ENCODE assay signal across 9 mouse cellular contexts in the genomic region with DNA sequence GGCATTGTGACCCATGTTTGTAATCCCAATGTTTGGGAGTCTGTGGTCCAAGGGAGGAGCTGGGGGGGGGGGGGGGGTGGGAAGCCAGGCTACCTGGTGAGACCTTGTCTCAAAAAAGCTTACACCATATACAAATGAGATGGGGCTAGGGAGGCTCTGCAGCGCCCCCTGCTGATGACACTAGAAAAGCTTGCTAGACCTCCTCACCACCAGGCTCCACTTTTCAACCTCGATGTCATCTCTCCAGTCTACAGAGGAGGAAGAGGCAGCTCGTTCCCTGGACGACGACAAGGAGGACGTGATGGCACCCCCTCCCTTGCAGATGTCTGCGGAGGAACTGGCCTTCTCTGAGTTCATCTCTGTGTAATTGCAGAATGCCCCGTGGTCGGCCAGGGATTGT. TPM values are rescaled to one million over a fixed set of nuclear protein-coding genes. Genes with fewer than 3 reads are reported as not detected.
DNase-seq lines count a peak whose midpoint lies in the region; ATAC-seq and TF ChIP-seq lines count a peak whose summit lies in the region.
"Had no signal": no experiment of that assay in that cellular context is flagged by ENCODE, and none has a peak within 500 bp of the region (broad histone marks: within the 10 kb centered on the region; RNA-seq: fewer than 3 reads in every experiment).

No protein-coding gene starts in this region.

- H3K36me3 ChIP-seq in midbrain, embryonic 10.5 days = peaks cover 4% of the 10 kb centered on the region; the same call in 1 of the 2 replicates
- peaks cover 5% of the 10 kb centered on the region; the same call in 1 of the 2 replicates for H3K36me3 ChIP-seq in midbrain, embryonic 15.5 days (replicated peaks)
- 0 out of 2 replicates have a peak, but pooled peaks cover 13% of the 10 kb centered on the region for H3K36me3 ChIP-seq in embryonic facial prominence, embryonic 14.5 days (ENCODE audit: control insufficient read depth, insufficient read depth, low read length)

- H3K27ac ChIP-seq in midbrain, embryonic 10.5 days (replicated peaks) = no peak overlapping the region
- H3K27ac ChIP-seq in midbrain, embryonic 15.5 days = no peak overlapping the region
- no peak overlapping the region for H3K27ac ChIP-seq in embryonic facial prominence, embryonic 14.5 days (replicated peaks; ENCODE audit: low read depth, low read length)
- H3K27ac ChIP-seq: neural tube, embryonic 12.5 days had no signal

- H3K4me1 ChIP-seq in midbrain, embryonic 10.5 days = peaks cover 11% of the 10 kb centered on the region
- H3K4me1 ChIP-seq in midbrain, embryonic 15.5 days = no peaks in the 10 kb centered on the region
- H3K4me1 ChIP-seq in embryonic facial prominence, embryonic 14.5 days (ENCODE audit: control insufficient read depth, insufficient read depth, low read length) = no peaks in the 10 kb centered on the region
- H3K4me1 ChIP-seq: neural tube, embryonic 12.5 days had no signal

- H3K4me3 ChIP-seq in midbrain, embryonic 10.5 days = no peak overlapping the region
- H3K4me3 ChIP-seq in midbrain, embryonic 15.5 days = no peak overlapping the region
- no peak overlapping the region for H3K4me3 ChIP-seq in embryonic facial prominence, embryonic 14.5 days (ENCODE audit: low read depth, low read length)
- H3K4me3 ChIP-seq: neural tube, embryonic 12.5 days had no signal

- TF ChIP-seq POLR2A in brain, embryonic 14.5 days (IDR thresholded peaks at IDR 0.05; ENCODE audit: borderline replicate concordance, extremely low read depth, insufficient read depth, insufficient read length, poor library complexity, severe bottlenecking) = no peak

- H3K27me3 ChIP-seq in midbrain, embryonic 10.5 days (ENCODE audit: low read depth, poor library complexity, severe bottlenecking) = peaks cover 10% of the 10 kb centered on the region; the same call in 1 of the 2 replicates
- no peaks in the 10 kb centered on the region for H3K27me3 ChIP-seq in midbrain, embryonic 15.5 days (replicated peaks)
- H3K27me3 ChIP-seq in embryonic facial prominence, embryonic 14.5 days (replicated peaks; ENCODE audit: control insufficient read depth, insufficient read depth, low read length) = no peaks in the 10 kb centered on the region
- H3K27me3 ChIP-seq: neural tube, embryonic 12.5 days had no signal

- 31% methylated on average over 9 of the region's 9 CpGs for WGBS in midbrain, embryonic 10.5 days
- WGBS in midbrain, embryonic 15.5 days = 25% methylated on average over 9 of the region's 9 CpGs
- WGBS in embryonic facial prominence, embryonic 14.5 days = 29% methylated on average over 9 of the region's 9 CpGs

- intact Hi-C loops in left cerebral cortex, postnatal 25 days (cut with DNase I) = no loop called here

- no peak for ATAC-seq in midbrain, embryonic 15.5 days (replicated peaks)
- no peak for ATAC-seq in embryonic facial prominence, embryonic 14.5 days (ENCODE audit: low read depth)

- no peaks in the 10 kb centered on the region for H3K9me3 ChIP-seq in midbrain, embryonic 10.5 days (replicated peaks)
- H3K9me3 ChIP-seq in midbrain, embryonic 15.5 days = no peaks in the 10 kb centered on the region
- no peaks in the 10 kb centered on the region for H3K9me3 ChIP-seq in embryonic facial prominence, embryonic 14.5 days (ENCODE audit: control insufficient read depth, low read length)
- H3K9me3 ChIP-seq: neural tube, embryonic 12.5 days had no signal

- TF ChIP-seq CTCF in brain, embryonic 14.5 days (IDR thresholded peaks at IDR 0.05; ENCODE audit: borderline replicate concordance, extremely low read depth, insufficient read depth, insufficient read length) = peak; percentile 71

- no peak overlapping the region for H3K9ac ChIP-seq in midbrain, embryonic 15.5 days
- H3K9ac ChIP-seq in embryonic facial prominence, embryonic 14.5 days (ENCODE audit: low read depth, low read length) = no peak overlapping the region
- H3K9ac ChIP-seq: neural tube, embryonic 12.5 days had no signal

- peak; percentile 62 to 75 for DNase-seq in adrenal gland, adult (ENCODE audit: inconsistent age in 2 of 2, low spot score in 1 of 2)
- no peak for DNase-seq in adrenal gland, adult 8-10 months
- DNase-seq in midbrain, embryonic 10.5 days (ENCODE audit: low spot score) = peak; percentile 59
- DNase-seq in brain, embryonic 14.5 days (ENCODE audit: low read depth) = peak; percentile 69
- DNase-seq in embryonic facial prominence, embryonic 14.5 days (ENCODE audit: low spot score) = peak; percentile 40
- peak; percentile 38 to 48 for DNase-seq in left cerebral cortex, postnatal 25 days (ENCODE audit: low spot score in 2 of 2)
- DNase-seq in right cerebral cortex, postnatal 14 days = peak; percentile 64

- H3K4me2 ChIP-seq in midbrain, embryonic 15.5 days = no peak overlapping the region
- H3K4me2 ChIP-seq in embryonic facial prominence, embryonic 14.5 days (ENCODE audit: low read depth, low read length) = no peak overlapping the region
- H3K4me2 ChIP-seq: neural tube, embryonic 12.5 days had no signal

RNA-seq across cellular contexts. Expression of a gene that starts 12.5 kb away (rescaled TPM):
- 10 to 100 TPM; 40.5 to 84.1 (median 56.3) TPM for total RNA-seq in adrenal gland, adult 8-10 months (2022)
- polyA plus RNA-seq in midbrain, embryonic 10.5 days (2016; fragmentation: Nextera tagmentation; extraction: Ambion mirVana) = 0.20 and 0.25 TPM in 2 replicates
- polyA plus RNA-seq in midbrain, embryonic 15.5 days (2015; fragmentation: Nextera tagmentation; extraction: Ambion mirVana) = 0.31 and 0.43 TPM in 2 replicates
- polyA plus RNA-seq in brain, embryonic 14.5 days (2012; rRNA removed) = 0.11 and 0.15 TPM in 2 replicates
- 0.70 and 0.85 TPM in 2 replicates for polyA plus RNA-seq in embryonic facial prominence, embryonic 14.5 days (2014; fragmentation: Nextera tagmentation; extraction: Ambion mirVana)
- total RNA-seq in left cerebral cortex, postnatal 25 days (2021) = not detected

RNA-seq across cellular contexts. Expression of a gene that starts 25.6 kb away (rescaled TPM):
- 10 to 100 TPM; 14.5 to 75.4 (median 38.7) TPM for total RNA-seq in adrenal gland, adult 8-10 months (2022)
- polyA plus RNA-seq in midbrain, embryonic 10.5 days (2016; fragmentation: Nextera tagmentation; extraction: Ambion mirVana) = 13.3 and 16.9 TPM in 2 replicates
- 60.1 and 62.9 TPM in 2 replicates for polyA plus RNA-seq in midbrain, embryonic 15.5 days (2015; fragmentation: Nextera tagmentation; extraction: Ambion mirVana)
- 50.9 and 55.3 TPM in 2 replicates for polyA plus RNA-seq in brain, embryonic 14.5 days (2012; rRNA removed)
- polyA plus RNA-seq in embryonic facial prominence, embryonic 14.5 days (2014; fragmentation: Nextera tagmentation; extraction: Ambion mirVana) = 6.3 and 6.4 TPM in 2 replicates
- total RNA-seq in left cerebral cortex, postnatal 25 days (2021) = 10 to 100 TPM; 71.2 to 72.9 TPM

RNA-seq across cellular contexts. Expression of a gene that starts 34.5 kb away (rescaled TPM):
- total RNA-seq in adrenal gland, adult 8-10 months (2022) = 10 to 100 TPM; 12.6 to 29.0 (median 15.2) TPM
- polyA plus RNA-seq in midbrain, embryonic 10.5 days (2016; fragmentation: Nextera tagmentation; extraction: Ambion mirVana) = 15.5 and 18.7 TPM in 2 replicates
- polyA plus RNA-seq in midbrain, embryonic 15.5 days (2015; fragmentation: Nextera tagmentation; extraction: Ambion mirVana) = 33.4 and 36.4 TPM in 2 replicates
- 49.9 and 51.5 TPM in 2 replicates for polyA plus RNA-seq in brain, embryonic 14.5 days (2012; rRNA removed)
- 7.6 and 8.4 TPM in 2 replicates for polyA plus RNA-seq in embryonic facial prominence, embryonic 14.5 days (2014; fragmentation: Nextera tagmentation; extraction: Ambion mirVana)
- total RNA-seq in left cerebral cortex, postnatal 25 days (2021) = 100 to 1,000 TPM; 153 to 174 TPM

RNA-seq across cellular contexts. Expression of a gene that starts 47.3 kb away (rescaled TPM):
- total RNA-seq in adrenal gland, adult 8-10 months (2022) = not detected
- polyA plus RNA-seq in midbrain, embryonic 10.5 days (2016; fragmentation: Nextera tagmentation; extraction: Ambion mirVana) = not detected in 2 replicates
- not detected in 2 replicates for polyA plus RNA-seq in midbrain, embryonic 15.5 days (2015; fragmentation: Nextera tagmentation; extraction: Ambion mirVana)
- polyA plus RNA-seq in brain, embryonic 14.5 days (2012; rRNA removed) = not detected in 2 replicates
- polyA plus RNA-seq in embryonic facial prominence, embryonic 14.5 days (2014; fragmentation: Nextera tagmentation; extraction: Ambion mirVana) = not detected in 2 replicates
- not detected for total RNA-seq in left cerebral cortex, postnatal 25 days (2021)
- polyA plus RNA-seq: neural tube, embryonic 12.5 days had no signal

RNA-seq across cellular contexts. Expression of a gene that starts 53.8 kb away (rescaled TPM):
- total RNA-seq in adrenal gland, adult 8-10 months (2022) = not detected
- not detected in 2 replicates for polyA plus RNA-seq in midbrain, embryonic 10.5 days (2016; fragmentation: Nextera tagmentation; extraction: Ambion mirVana)
- not detected in 2 replicates for polyA plus RNA-seq in midbrain, embryonic 15.5 days (2015; fragmentation: Nextera tagmentation; extraction: Ambion mirVana)
- polyA plus RNA-seq in brain, embryonic 14.5 days (2012; rRNA removed) = 1.8 and 4.0 TPM in 2 replicates
- polyA plus RNA-seq in embryonic facial prominence, embryonic 14.5 days (2014; fragmentation: Nextera tagmentation; extraction: Ambion mirVana) = 0.58 and 0.90 TPM in 2 replicates
- total RNA-seq in left cerebral cortex, postnatal 25 days (2021) = not detected
- polyA plus RNA-seq: neural tube, embryonic 12.5 days had no signal
